Mouse (Mus musculus) neutrophil, adult 59 days (primary cell): ENCODE measurements around the gene H2al1g. TPM values are rescaled to one million over a fixed set of nuclear protein-coding genes. Genes with fewer than 3 reads are reported as not detected.

Experiments used
- total RNA-seq, 2 experiments: library from RNA; stranded (reverse); gene quantifications; 1 replicate in 1 of 2; 2 replicates in 1 of 2; pipeline ENCODE4 v1.2.4; 2023

Gene H2al1g
- not detected for total RNA-seq

GRCm38 (mm10) chrX:11317956-11318355, at the start of gene H2al1g:
Gene H2al1g (plus strand): TSS chrX:11318256.

DNA sequence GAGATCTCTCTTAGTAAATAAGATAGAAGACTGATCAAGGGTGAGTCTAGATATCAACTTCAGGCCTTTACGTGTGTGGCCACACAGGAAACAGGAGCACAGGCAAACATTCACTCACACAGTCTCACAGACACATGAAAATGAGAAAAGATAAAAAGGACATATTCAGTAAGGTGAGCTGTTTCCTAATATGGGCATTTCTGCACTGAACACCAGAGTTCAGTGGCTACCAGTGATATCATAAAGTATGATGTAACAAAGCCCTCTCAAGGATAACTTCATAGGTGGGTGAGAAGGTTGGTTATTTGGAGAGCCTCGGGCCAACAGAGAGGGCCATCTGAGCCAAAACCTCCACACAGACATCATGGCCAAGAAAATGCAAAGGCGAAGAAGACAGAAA, 19.1 kb upstream of the H2al1g start, which contains the start of gene H2al1a:
Gene H2al1a, plus strand, starts transcription at position 301 of the 400 bp plus-strand sequence.

DNA sequence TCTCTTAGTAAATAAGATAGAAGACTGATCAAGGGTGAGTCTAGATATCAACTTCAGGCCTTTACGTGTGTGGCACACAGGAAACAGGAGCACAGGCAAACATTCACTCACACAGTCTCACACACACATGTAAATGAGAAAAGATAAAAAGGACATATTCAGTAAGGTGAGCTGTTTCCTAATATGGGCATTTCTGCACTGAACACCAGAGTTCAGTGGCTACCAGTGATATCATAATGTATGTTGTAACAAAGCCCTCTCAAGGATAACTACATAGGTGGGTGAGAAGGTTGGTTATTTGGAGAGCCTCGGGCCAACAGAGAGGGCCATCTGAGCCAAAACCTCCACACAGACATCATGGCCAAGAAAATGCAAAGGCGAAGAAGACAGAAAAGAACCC, 15.9 kb upstream of the H2al1g start, which contains the start of gene H2al1b:
Gene H2al1b, plus strand, starts transcription at position 301 of the 400 bp plus-strand sequence.

DNA sequence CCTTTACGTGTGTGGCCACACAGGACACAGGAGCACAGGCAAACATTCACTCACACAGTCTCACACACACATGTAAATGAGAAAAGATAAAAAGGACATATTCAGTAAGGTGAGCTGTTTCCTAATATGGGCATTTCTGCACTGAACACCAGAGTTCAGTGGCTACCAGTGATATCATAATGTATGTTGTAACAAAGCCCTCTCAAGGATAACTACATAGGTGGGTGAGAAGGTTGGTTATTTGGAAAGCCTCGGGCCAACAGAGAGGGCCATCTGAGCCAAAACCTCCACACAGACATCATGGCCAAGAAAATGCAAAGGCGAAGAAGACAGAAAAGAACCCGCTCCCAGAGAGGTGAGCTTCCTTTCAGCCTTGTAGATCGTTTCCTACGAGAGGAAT, 12.7 kb upstream of the H2al1g start, which contains the start of gene H2al1c:
Gene H2al1c, plus strand, starts transcription at position 301 of the 400 bp plus-strand sequence.

GRCm38 (mm10) chrX:11308524-11308923, 9.5 kb upstream of the H2al1g start, which contains the start of gene H2al1d:
Gene H2al1d (plus strand): TSS chrX:11308824.

GRCm38 (mm10) chrX:11311634-11312033, 6.4 kb upstream of the H2al1g start, which contains the start of gene H2al1e:
Gene H2al1e (plus strand): TSS chrX:11311934.

GRCm38 (mm10) chrX:11314858-11315257, 3.2 kb upstream of the H2al1g start, which contains the start of gene H2al1f:
Gene H2al1f (plus strand): TSS chrX:11315158.

DNA sequence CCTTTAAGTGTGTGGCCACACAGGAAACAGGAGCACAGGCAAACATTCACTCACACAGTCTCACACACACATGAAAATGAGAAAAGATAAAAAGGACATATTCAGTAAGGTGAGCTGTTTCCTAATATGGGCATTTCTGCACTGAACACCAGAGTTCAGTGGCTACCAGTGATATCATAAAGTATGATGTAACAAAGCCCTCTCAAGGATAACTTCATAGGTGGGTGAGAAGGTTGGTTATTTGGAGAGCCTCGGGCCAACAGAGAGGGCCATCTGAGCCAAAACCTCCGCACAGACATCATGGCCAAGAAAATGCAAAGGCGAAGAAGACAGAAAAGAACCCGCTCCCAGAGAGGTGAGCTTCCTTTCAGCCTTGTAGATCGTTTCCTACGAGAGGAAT, 3.1 kb downstream of the H2al1g start, which contains the start of gene H2al1h:
Gene H2al1h, plus strand, starts transcription at position 301 of the 400 bp plus-strand sequence.

GRCm38 (mm10) chrX:11324359-11324758, 6.3 kb downstream of the H2al1g start, which contains the start of gene H2al1i:
Gene H2al1i (plus strand): TSS chrX:11324659.

DNA sequence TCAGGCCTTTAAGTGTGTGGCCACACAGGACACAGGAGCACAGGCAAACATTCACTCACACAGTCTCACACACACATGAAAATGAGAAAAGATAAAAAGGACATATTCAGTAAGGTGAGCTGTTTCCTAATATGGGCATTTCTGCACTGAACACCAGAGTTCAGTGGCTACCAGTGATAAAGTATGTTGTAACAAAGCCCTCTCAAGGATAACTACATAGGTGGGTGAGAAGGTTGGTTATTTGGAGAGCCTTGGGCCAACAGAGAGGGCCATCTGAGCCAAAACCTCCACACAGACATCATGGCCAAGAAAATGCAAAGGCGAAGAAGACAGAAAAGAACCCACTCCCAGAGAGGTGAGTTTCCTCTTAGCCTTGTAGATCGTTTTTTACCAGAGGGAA, 9.5 kb downstream of the H2al1g start, which contains the start of gene H2al1j:
Gene H2al1j, plus strand, starts transcription at position 301 of the 400 bp plus-strand sequence.

Other genes starting within 250 kb of the H2al1g start
- gene H2al1a, start 19.0 kb upstream of the H2al1g start, total RNA-seq, result not detected
- gene H2al1b, start 15.8 kb upstream of the H2al1g start, total RNA-seq, result not detected
- gene H2al1c, start 12.6 kb upstream of the H2al1g start, total RNA-seq, result not detected
- not detected for gene H2al1d, start 9.4 kb upstream of the H2al1g start, total RNA-seq
- gene H2al1e, start 6.3 kb upstream of the H2al1g start, total RNA-seq, result not detected
- not detected for gene H2al1f, start 3.1 kb upstream of the H2al1g start, total RNA-seq
- not detected for gene H2al1h, start 3.2 kb downstream of the H2al1g start, total RNA-seq
- not detected for gene H2al1i, start 6.4 kb downstream of the H2al1g start, total RNA-seq
- not detected for gene H2al1j, start 9.6 kb downstream of the H2al1g start, total RNA-seq